Mouse (Mus musculus) bone marrow, adult 2 months (tissue): Measurements from ENCODE around the gene Gm8857. TPM values are rescaled to one million over a fixed set of nuclear protein-coding genes. Genes with fewer than 3 reads are reported as not detected.
"Not testable (repeated sequence)": the region's sequence is repeated elsewhere in the genome, so short reads cannot be mapped to it uniquely, and the experiment has no call there.

ENCODE experiments used
- H3K27ac ChIP-seq: fragments of 200-500 bp; 2 replicates; pipeline ENCODE4 v1.5.1; 2012; ENCODE audit warnings: low read depth, mild to moderate bottlenecking, control low read depth, inconsistent platforms, low read length; ENCODE audit not compliant: control insufficient read depth, poor library complexity, insufficient read depth
- H3K4me1 ChIP-seq: fragments of 200-500 bp; 2 replicates; pipeline ENCODE4 v1.6.1; 2011; ENCODE audit warnings: low read length; ENCODE audit not compliant: control insufficient read depth, insufficient read depth
- H3K4me3 ChIP-seq: fragments of 200-500 bp; replicated peaks from 2 replicates; pipeline ENCODE3; 2011; ENCODE audit warnings: mild to moderate bottlenecking, low read depth, low read length, control low read depth; ENCODE audit not compliant: control insufficient read depth
- WGBS: fragments of 180-500 bp; shearing (Covaris S2); methylation state at CpG from one replicate; pipeline ENCODE4 v1.1.7; 2018; 5-methylcytosine and 5-hydroxymethylcytosine counted together
- polyA plus RNA-seq: library from polyadenylated mRNA; stranded (reverse); fragments of >200 nt; gene quantifications from 2 replicates; pipeline ENCODE4 v1.2.4, GENCODE M21; 2011; ENCODE audit warnings: low replicate concordance; ENCODE audit not compliant: missing spikeins, insufficient read depth, insufficient read length

Gm8857 gene
- not detected in 2 replicates for polyA plus RNA-seq

GRCm38 (mm10) chr5:10947505-10947904 lies at the start of gene Gm8857, which contains the start of gene Gm8871:
Gene Gm8857, plus strand, starts transcription at chr5:10947807.
Gene Gm8871, plus strand, starts transcription at chr5:10947805.
- 50% methylated on average over 3 of the region's 3 CpGs for WGBS
- H3K27ac ChIP-seq, H3K4me1 ChIP-seq, H3K4me3 ChIP-seq: not testable (repeated sequence)

GRCm38 (mm10) chr5:10953512-10953911 lies 5.9 kb downstream of the Gm8857 start:
- not testable (repeated sequence) for H3K4me1 ChIP-seq, H3K27ac ChIP-seq, H3K4me3 ChIP-seq
- WGBS = 52% methylated on average over 2 of the region's 2 CpGs

GRCm38 (mm10) chr5:10958057-10958456 lies 10.4 kb downstream of the Gm8857 start:
- not testable (repeated sequence) for H3K4me1 ChIP-seq, H3K4me3 ChIP-seq, H3K27ac ChIP-seq
- 80% methylated on average over 6 of the region's 8 CpGs for WGBS

Other genes with a start within 250 kb of the Gm8857 start
- not detected in 2 replicates for gene Gm8871, start within 50 bp of the Gm8857 start, polyA plus RNA-seq
- not detected in 2 replicates for gene Gm8879, start 179.8 kb downstream of the Gm8857 start, polyA plus RNA-seq
- gene Gm5861, start 235.3 kb downstream of the Gm8857 start, polyA plus RNA-seq = not detected in 2 replicates